Mouse (Mus musculus) heart, adult 2 months (tissue): ENCODE data around the gene Tshr. TPM values are rescaled to one million over a fixed set of nuclear protein-coding genes. Genes with fewer than 3 reads are reported as not detected.

ENCODE experiments used
- DNase-seq, 2 experiments: peaks; one replicate each; pipeline ENCODE4 v3.0.0; 2021
- H3K27ac ChIP-seq: fragments of 200-600 bp; 2 replicates; pipeline ENCODE4 v1.8.1; 2022
- H3K27me3 ChIP-seq: fragments of 200-500 bp; 2 replicates; pipeline ENCODE4 v1.6.1; 2012; ENCODE audit warnings: mild to moderate bottlenecking, low read length, inconsistent platforms, mixed read lengths; ENCODE audit not compliant: control insufficient read depth, insufficient read depth
- H3K36me3 ChIP-seq: fragments of 200-500 bp; 2 replicates; pipeline ENCODE4 v1.6.1; 2012; ENCODE audit warnings: low read length, inconsistent platforms; ENCODE audit not compliant: control insufficient read depth, insufficient read depth
- H3K4me1 ChIP-seq: fragments of 200-500 bp; 2 replicates; pipeline ENCODE4 v1.6.1; 2011; ENCODE audit warnings: low read length; ENCODE audit not compliant: control insufficient read depth, insufficient read depth
- H3K4me3 ChIP-seq: fragments of 200-600 bp; 2 replicates; pipeline ENCODE4 v1.8.1; 2022
- H3K79me2 ChIP-seq: fragments of 200-500 bp; replicated peaks from 2 replicates; pipeline ENCODE4 v1.6.1; 2012; ENCODE audit warnings: mild to moderate bottlenecking, inconsistent platforms, low read length, moderate library complexity, mixed read lengths; ENCODE audit not compliant: control insufficient read depth, insufficient read depth
- H3K9ac ChIP-seq: fragments of 200-500 bp; 2 replicates; pipeline ENCODE4 v1.6.1; 2012; ENCODE audit warnings: low read depth, mild to moderate bottlenecking, control low read depth, inconsistent platforms, low read length, mixed read lengths
- CTCF ChIP-seq: fragments of 200-600 bp; IDR thresholded peaks from 2 replicates; pipeline ENCODE4 v1.8.1; 2022; ENCODE audit warnings: antibody characterized with exemption, mild to moderate bottlenecking, moderate library complexity
- EP300 ChIP-seq: fragments of 200-500 bp; IDR thresholded peaks from 2 replicates; pipeline ENCODE4 v1.6.1; 2011; ENCODE audit warnings: low read depth, low read length, control low read depth; ENCODE audit not compliant: insufficient read depth
- POLR2A ChIP-seq: fragments of 200-500 bp; IDR thresholded peaks from 2 replicates; pipeline ENCODE4 v1.6.1; 2011; ENCODE audit warnings: mild to moderate bottlenecking, low read depth, low read length, control low read depth; ENCODE audit not compliant: insufficient read depth
- WGBS: fragments of 180-500 bp; shearing (Covaris S2); methylation state at CpG from one replicate; pipeline ENCODE4 v1.1.7; 2018; 5-methylcytosine and 5-hydroxymethylcytosine counted together
- intact Hi-C: fragments of 180-260 bp; cut with DNase I; formaldehyde crosslinking; loops from one replicate; pipeline ENCODE4 v1.15.1; 2025
- polyA plus RNA-seq: library from polyadenylated mRNA; depleted of rRNA; stranded (reverse); fragments of >200 nt; gene quantifications from 2 replicates; pipeline ENCODE4 v1.2.3, GENCODE M21; 2012
- total RNA-seq, 2 experiments: library from RNA; stranded (reverse); gene quantifications; 2 replicates each; pipeline ENCODE4 v1.2.3; 2021

The Tshr gene
- total and polyA plus RNA-seq, 3 experiments, result 0.16 to 0.45 (median 0.41) TPM

DNA sequence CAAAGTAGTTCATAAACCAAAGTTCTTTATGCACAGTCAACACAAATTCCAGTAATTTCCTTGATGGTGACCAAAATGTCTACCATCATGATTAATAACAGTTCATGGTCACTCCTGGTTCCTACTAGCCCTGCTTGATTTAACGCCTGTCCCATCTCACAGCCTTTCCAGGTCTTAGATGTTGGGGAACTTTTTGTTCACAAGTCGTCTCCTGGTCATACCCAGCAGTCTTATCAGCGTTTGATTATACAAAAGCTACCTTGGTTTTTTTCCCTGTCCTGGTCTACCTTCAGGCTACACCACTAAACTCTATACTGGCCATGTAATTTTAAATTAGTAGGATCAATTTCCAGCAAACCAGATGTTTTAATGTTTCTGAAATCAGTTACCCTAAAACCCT lies 202.7 kb downstream of the Tshr start:
- 73% methylated on average over 3 of the region's 3 CpGs for WGBS

DNA sequence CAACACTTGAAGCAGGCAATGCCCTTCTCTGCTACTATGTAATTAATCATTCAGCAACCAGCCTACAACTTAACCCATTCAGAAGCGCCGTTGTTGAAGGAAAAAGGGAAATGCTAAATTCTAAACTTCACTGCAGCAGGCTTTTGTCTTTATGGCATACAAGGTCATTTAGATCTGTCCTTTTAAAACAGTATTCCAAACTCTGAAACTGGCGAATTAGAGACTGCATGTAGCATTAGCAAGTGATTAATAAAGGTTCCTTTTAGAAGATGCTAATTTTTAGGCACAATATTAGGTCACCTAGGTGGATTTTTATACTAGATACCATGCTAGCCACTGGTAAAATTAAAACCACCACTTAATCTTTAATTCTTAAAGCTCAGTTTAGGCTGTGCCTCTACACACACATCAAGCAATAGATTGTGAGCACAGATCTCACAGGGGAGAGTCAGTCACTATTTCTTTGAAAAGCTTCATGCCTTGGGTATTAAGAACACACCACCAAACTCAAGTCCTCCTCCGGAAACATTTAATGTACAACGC lies 203.2 kb downstream of the Tshr start:
- Histone ChIP-seq H3K36me3 (peaks cover 16% of the 10 kb centered on the region), H3K4me1 (peaks cover 5% of the 10 kb centered on the region), H3K4me3 (peak overlapping the region; percentile 82), H3K79me2 (no peaks in the 10 kb centered on the region), H3K9ac (no peak overlapping the region), H3K27me3 (no peaks in the 10 kb centered on the region), H3K27ac (peak overlapping the region; percentile 98)
- 31% methylated on average over 5 of the region's 5 CpGs for WGBS
- TF ChIP-seq POLR2A (no peak), CTCF (no peak)
- no peak for DNase-seq
- intact Hi-C loops, result loop anchor here (5.0 kb wide), 1 partner anchor 260 kb away; the partner anchor contains the start of gene Sel1l

More for the DNA sequence above, 202.7 kb downstream of the Tshr start:
- no peak overlapping the region for H3K4me3 ChIP-seq
- no peak overlapping the region for H3K27ac ChIP-seq
- no peaks in the 10 kb centered on the region for H3K27me3 ChIP-seq
- peaks cover 17% of the 10 kb centered on the region for H3K36me3 ChIP-seq
- peaks cover 7% of the 10 kb centered on the region for H3K4me1 ChIP-seq
- no peak for TF ChIP-seq CTCF
- TF ChIP-seq POLR2A, result no peak
- no peak for TF ChIP-seq EP300
- no peaks in the 10 kb centered on the region for H3K79me2 ChIP-seq
- H3K9ac ChIP-seq, result no peak overlapping the region
- DNase-seq, result no peak
- intact Hi-C loops, result loop anchor here (5.0 kb wide), 1 partner anchor 260 kb away; the partner anchor contains the start of gene Sel1l

DNA sequence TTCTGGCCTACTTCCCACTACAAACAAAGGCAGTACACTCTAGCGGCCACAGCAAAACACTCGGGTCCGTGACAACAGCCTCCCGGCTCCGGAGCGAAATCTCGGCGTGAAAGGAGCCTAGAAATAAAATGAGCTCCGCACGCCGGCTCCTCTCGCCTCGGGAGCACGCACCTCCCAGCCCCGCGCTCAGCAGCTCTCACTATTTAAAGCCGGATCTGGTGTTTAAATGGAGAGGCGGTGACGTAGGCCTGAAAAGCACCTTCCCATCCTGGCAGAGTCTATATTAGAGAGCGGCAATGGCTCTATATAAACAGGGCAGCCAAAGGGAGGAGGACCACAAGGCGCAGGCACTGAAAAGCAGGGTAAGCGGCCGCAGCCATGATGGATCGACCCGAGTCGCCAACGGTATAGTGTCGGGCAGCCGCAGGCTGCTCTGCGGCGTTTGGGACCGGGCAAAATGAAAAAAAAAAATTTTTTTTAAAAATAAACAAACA lies 203.9 kb downstream of the Tshr start:
- no peaks in the 10 kb centered on the region for H3K79me2 ChIP-seq
- H3K9ac ChIP-seq, result peak overlapping the region; percentile 83
- H3K4me1 ChIP-seq, result peaks cover 5% of the 10 kb centered on the region
- peaks cover 14% of the 10 kb centered on the region for H3K36me3 ChIP-seq
- H3K27ac ChIP-seq, result peak overlapping the region; percentile 98
- TF ChIP-seq POLR2A (peak; percentile 99), CTCF (peak; percentile 42), EP300 (peak; percentile 84)
- under 1% methylated on average over 32 of the region's 32 CpGs for WGBS
- peak; percentile 93 for DNase-seq
- no peaks in the 10 kb centered on the region for H3K27me3 ChIP-seq
- intact Hi-C loops, result loop anchor here (5.0 kb wide), 1 partner anchor 259 kb away; the partner anchor contains the start of gene Sel1l
- H3K4me3 ChIP-seq, result peak overlapping the region; percentile 82

DNA sequence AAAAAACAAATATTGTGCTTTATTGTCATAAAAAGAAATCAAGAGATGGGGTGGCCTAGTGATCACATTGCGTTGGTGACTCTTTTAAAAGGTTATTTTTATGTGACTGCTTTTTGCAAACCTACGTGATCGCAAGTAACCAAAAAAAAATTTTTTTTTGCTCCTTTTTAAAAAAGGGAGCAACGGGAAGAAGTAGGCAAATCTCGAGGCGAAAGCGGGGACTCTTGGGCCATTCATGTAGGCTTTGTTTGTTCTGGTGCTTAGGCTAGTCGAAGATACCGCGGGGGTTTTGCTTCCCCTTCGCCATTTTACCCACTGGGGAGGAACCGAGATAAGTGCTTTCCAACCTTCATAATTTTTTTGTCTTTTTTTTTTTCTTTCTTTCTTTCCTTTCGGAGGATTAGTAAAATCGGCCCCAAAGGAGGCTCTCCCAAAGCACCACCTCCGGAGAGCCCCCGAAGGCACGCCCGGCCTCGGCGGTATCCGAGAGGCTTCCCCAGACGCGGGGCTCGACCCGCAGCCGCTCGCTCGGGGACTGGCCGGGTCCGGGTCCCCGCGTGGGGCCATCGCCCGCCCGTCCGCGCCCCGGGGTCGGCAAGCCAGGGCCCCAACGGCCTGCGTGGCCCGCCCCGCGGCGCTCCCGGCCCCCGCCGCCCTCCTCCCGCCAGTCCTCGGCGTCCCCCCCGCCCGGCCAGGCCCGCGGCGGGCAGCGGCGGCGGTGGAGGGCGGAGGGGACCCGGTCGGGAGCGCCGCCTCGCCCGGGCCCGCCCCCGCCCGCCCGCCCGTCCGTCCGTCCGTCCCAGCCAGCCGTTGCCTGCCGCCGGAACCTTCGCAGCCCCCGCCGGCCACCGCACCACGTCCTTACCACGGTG lies 204.5 kb downstream of the Tshr start:
- no peak for TF ChIP-seq POLR2A
- no peak for TF ChIP-seq EP300
- TF ChIP-seq CTCF, result no peak
- intact Hi-C loops, result loop anchor here (5.0 kb wide), 1 partner anchor 258 kb away; the partner anchor contains the start of gene Sel1l

DNA sequence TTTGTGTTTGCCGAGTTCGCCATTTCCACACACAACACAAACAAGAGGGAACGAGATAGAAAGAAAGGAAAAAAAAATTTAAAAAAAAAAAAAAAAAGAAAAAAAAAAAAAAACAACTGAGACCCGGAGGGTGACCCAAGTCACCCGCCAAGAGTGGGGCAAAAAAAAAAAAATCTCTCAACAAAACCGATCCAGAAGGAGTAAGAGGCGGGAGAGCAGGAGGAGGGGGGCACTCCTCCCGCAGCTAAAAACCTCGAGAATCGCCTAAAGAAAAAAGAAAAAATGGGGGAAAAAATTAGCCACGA lies 205.1 kb downstream of the Tshr start:
- under 1% methylated on average over 11 of the region's 11 CpGs for WGBS
- Histone ChIP-seq H3K36me3 (peaks cover 8% of the 10 kb centered on the region), H3K27ac (peak overlapping the region; percentile 98), H3K27me3 (no peaks in the 10 kb centered on the region), H3K79me2 (no peaks in the 10 kb centered on the region), H3K4me3 (peak overlapping the region; percentile 83), H3K4me1 (peaks cover 4% of the 10 kb centered on the region), H3K9ac (peak overlapping the region; percentile 98)
- DNase-seq, result no peak
- TF ChIP-seq EP300 (no peak), CTCF (no peak), POLR2A (no peak)
- intact Hi-C loops, result loop anchor here (5.0 kb wide), 1 partner anchor 258 kb away; the partner anchor contains the start of gene Sel1l

More for the DNA sequence above, 204.5 kb downstream of the Tshr start:
- H3K9ac ChIP-seq, result peak overlapping the region; percentile 98
- DNase-seq, result peak; percentile 82 to 83
- peak overlapping the region; percentile 83 for H3K4me3 ChIP-seq
- no peaks in the 10 kb centered on the region for H3K27me3 ChIP-seq
- WGBS, result under 1% methylated on average over 80 of the region's 83 CpGs
- peak overlapping the region; percentile 98 for H3K27ac ChIP-seq
- H3K36me3 ChIP-seq, result peaks cover 11% of the 10 kb centered on the region
- no peaks in the 10 kb centered on the region for H3K79me2 ChIP-seq
- H3K4me1 ChIP-seq, result peaks cover 5% of the 10 kb centered on the region
